Mouse (Mus musculus) stomach, postnatal 0 days (tissue): ENCODE measurements at regions not wholly inside any gene's neighbourhood (a gene's known extent, or its start where the extent isn't known, plus 50 kb on each side); places are given as distances from the start of the nearest gene placed in this dataset.

Experiments used
- ATAC-seq: fragments of 200-750 bp; cut with Nextera tagmentation; 2 replicates; pipeline ENCODE4 v1.8.0; 2017; ENCODE audit not compliant: low FRiP score, low TSS enrichment
- DNase-seq: peaks from one replicate; pipeline ENCODE4 v3.0.0-alpha.2; 2016; ENCODE audit warnings: low spot score
- H3K27ac ChIP-seq: fragments of 300-500 bp; sonication (generic); replicated peaks from 2 replicates; pipeline ENCODE4 v1.5.1; 2014; ENCODE audit warnings: mild to moderate bottlenecking, control low read depth
- H3K27me3 ChIP-seq: fragments of 300-500 bp; sonication (generic); 2 replicates; pipeline ENCODE4 v1.6.1; 2014; ENCODE audit warnings: low read length; ENCODE audit not compliant: control insufficient read depth, insufficient read depth
- H3K36me3 ChIP-seq: fragments of 300-500 bp; sonication (generic); 2 replicates; pipeline ENCODE4 v1.6.1; 2014; ENCODE audit warnings: low read length, mixed read lengths; ENCODE audit not compliant: control insufficient read depth, insufficient read depth
- H3K4me1 ChIP-seq: fragments of 300-500 bp; sonication (generic); replicated peaks from 2 replicates; pipeline ENCODE4 v1.6.1; 2014; ENCODE audit warnings: antibody characterized with exemption; ENCODE audit not compliant: control insufficient read depth, insufficient read depth
- H3K4me2 ChIP-seq: fragments of 300-500 bp; sonication (generic); replicated peaks from 2 replicates; pipeline ENCODE4 v1.6.1; 2014; ENCODE audit warnings: low read depth, mild to moderate bottlenecking, control low read depth, moderate library complexity
- H3K4me3 ChIP-seq: fragments of 300-500 bp; sonication (generic); 2 replicates; pipeline ENCODE4 v1.5.1; 2014; ENCODE audit warnings: low read depth, low read length, control low read depth
- H3K9ac ChIP-seq: fragments of 300-500 bp; sonication (generic); 2 replicates; pipeline ENCODE4 v1.6.1; 2014; ENCODE audit warnings: mild to moderate bottlenecking, low read length, control low read depth, mixed read lengths
- H3K9me3 ChIP-seq: fragments of 300-500 bp; sonication (generic); 2 replicates; pipeline ENCODE4 v1.6.1; 2016; ENCODE audit warnings: low read length; ENCODE audit not compliant: control insufficient read depth
- CTCF ChIP-seq: IDR thresholded peaks from 2 replicates; pipeline ENCODE4 v1.5.1; 2016; ENCODE audit warnings: antibody characterized with exemption, low read depth, mild to moderate bottlenecking, moderate library complexity
- EP300 ChIP-seq: optimal IDR thresholded peaks from 2 replicates; pipeline ENCODE3; 2016; ENCODE audit warnings: antibody characterized with exemption
- WGBS: fragments of 180-500 bp; shearing (Covaris S2); extraction: QIAGEN DNeasy Blood & Tissue Kit; methylation state at CpG from one replicate; pipeline ENCODE4 v1.1.7; 2014; 5-methylcytosine and 5-hydroxymethylcytosine counted together

DNA sequence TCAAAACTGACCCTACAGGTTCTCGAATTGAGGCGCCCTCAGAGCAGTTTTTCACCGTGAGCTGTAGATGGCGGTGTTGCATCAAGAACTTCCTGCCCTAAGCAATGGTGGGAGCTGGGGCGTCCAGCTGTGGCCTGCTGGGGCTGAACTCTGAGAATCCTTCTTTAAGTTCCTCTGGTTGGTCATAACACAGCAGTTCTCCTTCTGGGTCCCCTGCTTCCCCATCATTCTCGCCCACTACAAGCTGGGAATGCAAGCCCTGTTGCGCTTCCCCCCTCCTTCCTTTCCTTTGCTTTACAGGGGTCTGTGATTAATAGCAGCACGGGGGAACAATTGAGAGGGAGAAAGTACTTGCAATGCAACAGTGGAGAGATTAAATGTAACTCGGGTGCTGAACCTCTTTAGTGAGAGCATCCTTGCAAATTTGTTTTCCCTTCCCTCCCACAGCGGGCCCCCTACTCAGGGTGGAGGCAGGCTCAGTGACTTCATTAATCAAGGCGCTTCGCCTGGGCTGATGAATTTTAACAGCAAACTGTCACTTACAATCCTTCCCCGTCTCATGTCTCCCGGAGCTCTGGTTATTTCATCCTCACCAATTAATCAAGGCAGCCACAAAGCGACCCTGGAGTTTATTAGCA, 794.3 kb upstream of the Api5 start:
- TF ChIP-seq EP300 (no peak), CTCF (peak; percentile 85)
- 5% methylated on average over 15 of the region's 15 CpGs for WGBS
- no peaks in the 10 kb centered on the region for H3K9me3 ChIP-seq
- H3K9ac ChIP-seq = no peak overlapping the region
- ATAC-seq (0 out of 2 replicates have a peak, but pooled peaks have one; percentile 49), DNase-seq (peak; percentile 68)
- no peak overlapping the region for H3K4me3 ChIP-seq
- H3K27ac ChIP-seq = no peak overlapping the region
- H3K27me3 ChIP-seq = no peaks in the 10 kb centered on the region
- H3K36me3 ChIP-seq = no peaks in the 10 kb centered on the region
- H3K4me1 ChIP-seq = no peaks in the 10 kb centered on the region
- H3K4me2 ChIP-seq = no peak overlapping the region

GRCm38 (mm10) chr2:95231739-95232134, 793.8 kb upstream of the Api5 start:
- DNase-seq (no peak), ATAC-seq (no peak)
- H3K36me3 ChIP-seq = no peaks in the 10 kb centered on the region
- no peaks in the 10 kb centered on the region for H3K9me3 ChIP-seq
- H3K4me1 ChIP-seq = no peaks in the 10 kb centered on the region
- TF ChIP-seq EP300 (no peak), CTCF (no peak)
- WGBS = 22% methylated on average over 9 of the region's 9 CpGs
- no peak overlapping the region for H3K4me2 ChIP-seq
- no peak overlapping the region for H3K9ac ChIP-seq
- H3K4me3 ChIP-seq = no peak overlapping the region
- no peaks in the 10 kb centered on the region for H3K27me3 ChIP-seq
- H3K27ac ChIP-seq = no peak overlapping the region

DNA sequence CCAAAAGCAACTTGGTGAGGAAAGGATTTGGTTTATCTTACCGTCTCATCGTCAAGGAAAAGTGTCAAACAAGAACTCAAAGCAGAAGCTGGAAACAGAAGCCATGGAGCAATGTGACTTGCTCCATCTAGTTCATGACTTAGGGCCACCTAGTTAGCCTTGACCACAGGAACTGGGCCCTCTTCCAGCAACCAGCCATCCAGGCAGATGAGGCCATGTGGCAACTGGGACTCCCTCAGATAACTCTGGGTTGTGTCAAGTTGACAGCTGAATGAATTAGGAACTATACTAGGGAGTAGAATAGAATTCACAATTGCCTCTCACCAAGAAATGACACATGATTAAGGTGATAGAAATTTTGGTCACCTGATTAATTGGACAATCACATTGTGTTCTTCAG, 791.5 kb upstream of the Api5 start:
- 73% methylated on average over 2 of the region's 2 CpGs for WGBS
- no peak overlapping the region for H3K4me2 ChIP-seq
- H3K27ac ChIP-seq = no peak overlapping the region
- TF ChIP-seq EP300 (no peak), CTCF (no peak)
- DNase-seq (no peak), ATAC-seq (no peak)
- H3K9ac ChIP-seq = no peak overlapping the region
- H3K4me3 ChIP-seq = no peak overlapping the region
- H3K4me1 ChIP-seq = no peaks in the 10 kb centered on the region
- no peaks in the 10 kb centered on the region for H3K9me3 ChIP-seq
- H3K36me3 ChIP-seq = no peaks in the 10 kb centered on the region
- no peaks in the 10 kb centered on the region for H3K27me3 ChIP-seq

DNA sequence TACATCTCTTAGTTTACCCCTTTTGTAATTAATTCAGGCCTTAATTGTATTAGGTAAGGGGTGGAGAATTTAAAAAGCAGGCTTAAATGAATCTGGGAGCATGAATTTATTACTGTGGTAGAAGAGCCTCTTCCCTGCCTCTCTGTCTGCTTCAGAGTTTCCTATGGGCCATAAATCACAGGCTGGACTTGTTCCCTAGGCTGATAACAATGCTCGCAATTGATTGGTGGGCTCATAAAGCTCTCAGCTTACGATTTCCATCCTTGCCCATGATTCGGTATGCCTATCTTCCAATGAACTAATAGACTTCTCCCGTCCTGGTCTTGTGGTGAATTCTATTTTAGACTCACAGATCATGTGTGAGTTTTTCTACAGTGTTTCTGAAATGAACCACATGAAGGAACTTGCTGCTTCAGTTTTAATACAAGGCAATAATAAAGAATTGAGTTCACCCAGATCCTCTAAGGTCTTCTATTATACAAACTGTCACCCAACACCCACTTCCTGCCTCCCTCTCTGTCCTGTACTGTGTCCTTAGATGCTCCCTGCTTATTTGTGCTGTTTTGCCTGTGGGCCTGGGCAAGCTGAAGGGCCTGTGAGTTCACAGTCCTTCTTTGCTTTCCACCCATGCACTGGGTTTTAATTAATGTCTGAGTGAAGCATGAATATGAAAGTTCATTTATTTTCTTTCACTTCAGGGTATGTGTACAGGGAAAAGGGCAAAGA, 772.4 kb upstream of the Api5 start:
- Histone ChIP-seq H3K4me1 (no peaks in the 10 kb centered on the region), H3K4me3 (no peak overlapping the region), H3K27ac (no peak overlapping the region), H3K9ac (no peak overlapping the region), H3K36me3 (no peaks in the 10 kb centered on the region), H3K27me3 (no peaks in the 10 kb centered on the region), H3K9me3 (no peaks in the 10 kb centered on the region), H3K4me2 (no peak overlapping the region)
- WGBS = 35% methylated on average over 4 of the region's 4 CpGs
- TF ChIP-seq CTCF = no peak
- TF ChIP-seq EP300 = no peak
- DNase-seq (no peak), ATAC-seq (no peak)
